Mouse (Mus musculus) T-helper 2 cell (primary cell): ENCODE results near the gene Rpl3.

Source experiments
- in situ Hi-C: fragments of 300-600 bp; cut with MboI, MseI; formaldehyde crosslinking; loops from one replicate; pipeline ENCODE4 v1.15.1; 2025; ENCODE audit warnings: high pct_unique_total_duplicates

Rpl3 gene

GRCm38 (mm10) chr15:80037255-80038109 lies 54.2 kb downstream of the Rpl3 start:
- in situ Hi-C loops: no loop called here

DNA sequence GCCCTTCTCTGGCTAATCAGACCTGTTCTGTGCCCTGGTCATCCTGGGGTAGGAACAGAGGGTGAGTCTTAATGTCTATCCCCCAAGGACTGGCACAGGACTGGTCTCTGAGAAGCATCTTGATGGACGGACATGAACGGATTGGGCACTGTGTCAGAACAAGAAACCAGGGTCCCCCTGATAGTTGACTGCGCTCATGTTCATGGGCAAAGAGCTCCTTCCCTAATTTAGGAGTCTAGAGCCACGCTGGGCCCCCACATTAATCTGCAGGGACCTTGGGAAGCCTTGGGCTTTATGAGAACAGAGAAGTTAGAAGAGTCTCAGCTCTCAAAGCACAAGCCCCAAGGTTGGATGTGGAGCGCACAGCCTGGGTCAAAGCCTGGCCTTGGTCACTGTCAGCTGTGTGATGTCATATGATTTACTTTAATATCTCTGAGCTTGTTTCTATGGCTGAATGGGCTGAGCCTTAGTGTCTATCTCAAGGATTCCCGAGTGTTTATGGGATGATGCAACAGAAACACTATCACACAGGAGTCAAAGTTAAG lies 56.3 kb downstream of the Rpl3 start:
- in situ Hi-C loops: no loop called here

DNA sequence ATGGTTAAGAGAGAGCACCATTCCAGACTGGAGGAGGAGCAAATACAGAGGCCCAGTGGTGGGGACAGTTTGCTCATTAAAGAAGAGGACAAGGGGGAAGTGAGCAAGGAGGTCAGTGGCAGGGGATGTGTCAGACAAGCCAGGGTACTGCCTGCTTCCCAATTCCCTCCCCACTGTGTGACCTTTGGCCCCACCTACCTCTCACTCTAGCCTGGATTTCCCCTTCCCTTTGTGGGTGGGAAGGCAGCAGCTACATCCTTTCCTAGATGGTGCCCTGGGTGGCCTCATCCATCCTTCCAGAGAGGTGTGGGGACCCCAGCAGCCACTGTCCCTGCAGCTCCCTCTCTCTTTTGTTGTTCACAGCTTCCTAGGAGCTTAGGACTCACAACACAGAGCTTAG lies 56.8 kb downstream of the Rpl3 start:
- in situ Hi-C loops: no loop called here

DNA sequence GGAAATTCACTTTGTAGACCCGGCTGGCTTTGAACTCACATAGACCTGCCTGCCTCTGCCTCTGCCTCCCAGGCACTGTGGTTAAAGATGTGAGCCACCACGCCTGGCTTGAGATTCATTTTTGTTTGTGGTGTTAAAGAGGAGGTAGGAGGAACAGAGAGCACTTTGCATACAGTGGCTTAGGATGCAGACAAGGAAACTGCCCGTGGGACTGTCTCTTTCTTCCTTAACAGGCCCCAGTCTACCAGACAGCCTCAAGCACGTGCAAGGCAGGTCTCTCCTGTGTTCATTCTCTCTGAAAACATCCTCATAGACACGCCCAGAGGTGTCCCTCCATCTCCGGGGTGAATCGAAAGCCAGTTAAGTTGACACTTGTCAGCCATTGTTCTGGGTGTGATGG lies 57.3 kb downstream of the Rpl3 start:
- in situ Hi-C loops: no loop called here

DNA sequence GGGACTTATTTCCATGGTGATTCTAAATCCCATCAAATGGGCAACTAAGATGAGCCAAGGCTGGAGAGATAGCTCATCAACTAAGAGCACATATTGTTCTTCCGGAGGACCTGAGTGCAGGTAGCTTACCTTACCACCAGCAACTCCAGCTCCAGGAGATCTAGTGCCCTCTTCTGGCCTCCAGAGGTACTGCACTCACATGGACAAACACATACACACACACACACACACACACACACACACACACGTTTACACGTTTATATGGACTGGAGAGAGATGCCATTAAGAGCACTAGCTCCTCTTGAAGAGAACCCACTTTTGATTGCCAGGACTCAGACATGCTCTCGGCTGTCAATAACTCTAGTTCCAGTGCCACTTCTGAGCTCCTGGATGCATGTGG lies 60.5 kb downstream of the Rpl3 start:
- in situ Hi-C loops: no loop called here

DNA sequence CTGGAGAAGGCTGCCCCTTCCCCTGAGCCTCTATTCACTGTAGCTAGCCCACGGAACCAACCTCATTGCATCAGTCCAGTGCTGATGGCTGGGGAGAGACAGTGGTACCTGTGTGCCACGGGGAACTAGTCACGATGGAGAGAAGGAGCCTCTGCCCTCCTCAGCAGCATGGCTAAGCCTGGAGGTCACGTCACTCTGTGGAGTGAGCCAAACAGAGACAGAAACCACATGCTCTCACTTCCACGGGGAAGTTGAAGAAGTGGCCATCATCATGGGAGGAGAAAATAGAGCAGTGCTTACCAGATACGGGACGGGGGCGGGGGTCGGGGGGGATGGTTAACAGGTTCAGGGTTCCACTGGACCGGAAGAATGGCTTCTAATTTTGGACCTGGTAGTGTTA lies 61.3 kb downstream of the Rpl3 start:
- in situ Hi-C loops: no loop called here

DNA sequence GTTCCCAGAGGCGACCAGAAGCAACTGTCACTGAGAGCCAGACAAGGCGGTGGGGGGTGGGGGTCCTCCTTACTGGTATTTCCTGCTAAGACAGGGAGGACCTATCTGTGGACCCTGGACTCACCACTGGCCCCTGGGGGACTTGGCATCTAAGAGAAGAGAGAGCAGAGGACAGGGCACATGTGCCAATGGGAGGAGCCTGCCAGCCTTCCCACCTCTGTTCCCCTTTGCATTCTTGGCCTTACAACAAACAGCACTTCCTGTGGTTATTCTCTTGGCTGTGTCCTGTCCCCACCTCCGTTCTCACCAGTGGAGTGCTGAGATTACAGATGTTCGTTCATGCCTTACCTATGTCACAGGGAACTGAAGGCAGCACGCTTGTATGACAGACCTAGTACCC lies 62.8 kb downstream of the Rpl3 start:
- in situ Hi-C loops: no loop called here
